Mouse (Mus musculus) midbrain, embryonic 11.5 days (tissue): ENCODE measurements around the gene Ifna15. TPM values are rescaled to one million over a fixed set of nuclear protein-coding genes. Genes with fewer than 3 reads are reported as not detected.

ENCODE experiments used
- ATAC-seq: fragments of 200-750 bp; cut with Nextera tagmentation; 2 replicates; pipeline ENCODE4 v1.8.0; 2017; ENCODE audit warnings: moderate TSS enrichment, moderate library complexity; ENCODE audit not compliant: low FRiP score
- DNase-seq: peaks from one replicate; pipeline ENCODE4 v3.0.0; 2015; ENCODE audit warnings: low spot score; ENCODE audit errors: missing footprints
- H3K27ac ChIP-seq: fragments of 300-500 bp; sonication (generic); 2 replicates; pipeline ENCODE4 v1.5.1; 2014; ENCODE audit warnings: low read depth, low read length
- H3K27me3 ChIP-seq: fragments of 300-500 bp; sonication (generic); 2 replicates; pipeline ENCODE4 v1.6.1; 2014; ENCODE audit warnings: mild to moderate bottlenecking, low read length, moderate library complexity, mixed read lengths; ENCODE audit not compliant: control insufficient read depth, insufficient read depth
- H3K36me3 ChIP-seq: fragments of 300-500 bp; sonication (generic); 2 replicates; pipeline ENCODE4 v1.6.1; 2014; ENCODE audit warnings: mild to moderate bottlenecking, low read length, moderate library complexity, mixed read lengths; ENCODE audit not compliant: control insufficient read depth, insufficient read depth
- H3K4me1 ChIP-seq: fragments of 300-500 bp; sonication (generic); 2 replicates; pipeline ENCODE4 v1.6.1; 2014; ENCODE audit warnings: low read length; ENCODE audit not compliant: control insufficient read depth, insufficient read depth
- H3K4me2 ChIP-seq: fragments of 300-500 bp; sonication (generic); 2 replicates; pipeline ENCODE4 v1.6.1; 2014; ENCODE audit warnings: mild to moderate bottlenecking, moderate library complexity
- H3K4me3 ChIP-seq: fragments of 300-500 bp; sonication (generic); 2 replicates; pipeline ENCODE4 v1.5.1; 2014; ENCODE audit warnings: low read depth, low read length
- H3K9ac ChIP-seq: fragments of 300-500 bp; sonication (generic); 2 replicates; pipeline ENCODE4 v1.6.1; 2014; ENCODE audit warnings: low read length
- H3K9me3 ChIP-seq: fragments of 300-500 bp; sonication (generic); 2 replicates; pipeline ENCODE4 v1.6.1; 2016; ENCODE audit warnings: low read length; ENCODE audit not compliant: control insufficient read depth
- WGBS: fragments of 180-500 bp; shearing (Covaris S2); extraction: QIAGEN DNeasy Blood & Tissue Kit; methylation state at CpG from one replicate; pipeline ENCODE4 v1.1.7; 2014; 5-methylcytosine and 5-hydroxymethylcytosine counted together
- polyA plus RNA-seq: library from polyadenylated mRNA; unstranded; fragments of >200 nt; fragmentation: Nextera tagmentation; extraction: Ambion mirVana; gene quantifications from 2 replicates; pipeline ENCODE4 v1.2.1, GENCODE M21; 2014

Gene Ifna15
- polyA plus RNA-seq, 1 experiment from 2014 or later = not detected

GRCm38 (mm10) chr4:88536640-88537039, 21.4 kb downstream of the Ifna15 start:
- Histone ChIP-seq H3K9ac (no peak overlapping the region), H3K27ac (no peak overlapping the region), H3K27me3 (no peaks in the 10 kb centered on the region), H3K9me3 (no peaks in the 10 kb centered on the region), H3K36me3 (no peaks in the 10 kb centered on the region), H3K4me1 (no peaks in the 10 kb centered on the region), H3K4me3 (no peak overlapping the region), H3K4me2 (no peak overlapping the region)
- DNase-seq (no peak), ATAC-seq (no peak)
- 91% methylated on average over 7 of the region's 7 CpGs for WGBS

GRCm38 (mm10) chr4:88535742-88536141, 22.3 kb downstream of the Ifna15 start:
- no peak for DNase-seq
- no peak overlapping the region for H3K9ac ChIP-seq
- ATAC-seq = no peak
- H3K27me3 ChIP-seq = no peaks in the 10 kb centered on the region
- H3K9me3 ChIP-seq = no peaks in the 10 kb centered on the region
- H3K27ac ChIP-seq = no peak overlapping the region
- H3K4me3 ChIP-seq = no peak overlapping the region
- WGBS = 88% methylated on average over 1 of the region's 1 CpGs
- no peak overlapping the region for H3K4me2 ChIP-seq
- no peaks in the 10 kb centered on the region for H3K4me1 ChIP-seq
- H3K36me3 ChIP-seq = no peaks in the 10 kb centered on the region

DNA sequence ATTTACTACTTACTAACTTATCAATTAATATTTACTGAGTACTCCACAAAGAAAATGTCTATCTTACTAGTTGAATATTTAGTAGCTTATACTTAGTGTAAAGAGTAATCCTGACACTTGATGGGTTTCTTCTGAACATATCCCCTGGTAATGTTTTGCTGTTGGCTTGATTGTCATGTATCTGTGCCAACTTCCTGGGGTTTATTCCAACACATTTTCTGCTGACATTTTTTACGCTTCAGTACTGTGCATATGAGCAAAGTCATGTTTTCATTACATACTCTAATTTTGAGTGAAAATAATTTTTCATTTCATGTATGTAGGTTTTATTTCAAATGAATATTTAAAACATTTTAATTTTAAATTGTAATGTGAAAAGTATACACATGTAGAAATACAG, 23.1 kb downstream of the Ifna15 start:
- Histone ChIP-seq H3K27ac (no peak overlapping the region), H3K9ac (no peak overlapping the region), H3K9me3 (no peaks in the 10 kb centered on the region), H3K4me1 (no peaks in the 10 kb centered on the region), H3K4me3 (no peak overlapping the region), H3K36me3 (no peaks in the 10 kb centered on the region), H3K4me2 (no peak overlapping the region), H3K27me3 (no peaks in the 10 kb centered on the region)
- DNase-seq (no peak), ATAC-seq (no peak)
- 92% methylated on average over 1 of the region's 1 CpGs for WGBS

DNA sequence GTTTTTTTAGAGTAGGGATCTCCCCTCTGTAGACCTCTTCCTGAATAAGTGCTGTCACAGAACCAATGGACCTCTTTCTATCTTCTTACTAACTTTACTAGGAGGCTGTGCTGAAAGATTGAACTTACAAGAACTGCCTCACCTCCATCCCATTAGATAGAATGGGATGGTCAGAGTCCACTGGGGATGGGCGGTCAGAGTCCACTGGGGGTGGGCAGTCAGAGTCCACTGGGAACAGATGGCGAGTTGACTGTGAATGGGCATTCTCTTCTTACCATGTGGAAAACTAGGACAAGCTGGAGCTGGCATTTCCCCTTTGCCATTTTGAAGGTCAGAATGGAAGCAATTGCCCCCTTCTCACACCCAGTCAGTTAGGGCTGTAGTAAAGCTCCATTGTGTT, 24.5 kb downstream of the Ifna15 start:
- ATAC-seq (no peak), DNase-seq (no peak)
- H3K9ac ChIP-seq = no peak overlapping the region
- no peak overlapping the region for H3K4me3 ChIP-seq
- H3K36me3 ChIP-seq = no peaks in the 10 kb centered on the region
- no peaks in the 10 kb centered on the region for H3K27me3 ChIP-seq
- H3K4me1 ChIP-seq = no peaks in the 10 kb centered on the region
- no peak overlapping the region for H3K27ac ChIP-seq
- no peak overlapping the region for H3K4me2 ChIP-seq
- WGBS = 95% methylated on average over 2 of the region's 2 CpGs
- no peaks in the 10 kb centered on the region for H3K9me3 ChIP-seq

- H3K27ac ChIP-seq = no peak overlapping the region
- no peak for DNase-seq
- H3K9ac ChIP-seq = no peak overlapping the region
- no peaks in the 10 kb centered on the region for H3K9me3 ChIP-seq
- 92% methylated on average over 2 of the region's 2 CpGs for WGBS
- no peak for ATAC-seq
- no peak overlapping the region for H3K4me3 ChIP-seq
- H3K4me1 ChIP-seq = no peaks in the 10 kb centered on the region
- no peaks in the 10 kb centered on the region for H3K27me3 ChIP-seq
- no peaks in the 10 kb centered on the region for H3K36me3 ChIP-seq
- no peak overlapping the region for H3K4me2 ChIP-seq
Observed at GRCm38 (mm10) chr4:88530892-88531291, 27.2 kb downstream of the Ifna15 start.

DNA sequence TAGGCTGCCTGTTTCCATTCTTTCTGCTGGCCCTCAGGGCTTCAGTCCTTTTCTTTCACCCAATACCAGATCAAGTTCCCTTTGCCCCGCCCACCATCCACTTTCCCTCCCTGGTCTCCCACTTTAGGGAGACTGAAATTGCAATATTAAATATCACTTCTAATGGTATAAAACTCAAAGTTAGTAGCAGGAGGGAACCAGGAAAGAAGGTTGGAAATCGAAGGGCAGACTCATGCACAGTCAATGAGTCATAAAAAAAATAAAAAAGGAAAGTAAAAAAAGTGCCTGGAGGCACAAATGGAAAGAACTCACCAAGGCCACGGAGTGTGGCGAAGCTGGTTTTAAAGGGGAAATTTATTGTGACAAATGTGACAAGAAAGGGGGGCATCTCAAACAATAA, 27.8 kb downstream of the Ifna15 start:
- Histone ChIP-seq H3K36me3 (no peaks in the 10 kb centered on the region), H3K9ac (no peak overlapping the region), H3K27me3 (no peaks in the 10 kb centered on the region), H3K9me3 (no peaks in the 10 kb centered on the region), H3K4me3 (no peak overlapping the region), H3K4me1 (no peaks in the 10 kb centered on the region), H3K27ac (no peak overlapping the region), H3K4me2 (no peak overlapping the region)
- 79% methylated on average over 4 of the region's 4 CpGs for whole genome bisulfite sequencing
- DNase-seq (no peak), ATAC-seq (no peak)

GRCm38 (mm10) chr4:88526379-88527049, 31.5 kb downstream of the Ifna15 start:
- H3K27me3 ChIP-seq = no peaks in the 10 kb centered on the region
- H3K27ac ChIP-seq = no peak overlapping the region
- no peak overlapping the region for H3K4me3 ChIP-seq
- H3K9ac ChIP-seq = no peak overlapping the region
- no peaks in the 10 kb centered on the region for H3K36me3 ChIP-seq
- ATAC-seq (no peak), DNase-seq (no peak)
- H3K4me2 ChIP-seq = no peak overlapping the region
- no peaks in the 10 kb centered on the region for H3K9me3 ChIP-seq
- WGBS = 82% methylated on average over 5 of the region's 5 CpGs
- H3K4me1 ChIP-seq = no peaks in the 10 kb centered on the region

DNA sequence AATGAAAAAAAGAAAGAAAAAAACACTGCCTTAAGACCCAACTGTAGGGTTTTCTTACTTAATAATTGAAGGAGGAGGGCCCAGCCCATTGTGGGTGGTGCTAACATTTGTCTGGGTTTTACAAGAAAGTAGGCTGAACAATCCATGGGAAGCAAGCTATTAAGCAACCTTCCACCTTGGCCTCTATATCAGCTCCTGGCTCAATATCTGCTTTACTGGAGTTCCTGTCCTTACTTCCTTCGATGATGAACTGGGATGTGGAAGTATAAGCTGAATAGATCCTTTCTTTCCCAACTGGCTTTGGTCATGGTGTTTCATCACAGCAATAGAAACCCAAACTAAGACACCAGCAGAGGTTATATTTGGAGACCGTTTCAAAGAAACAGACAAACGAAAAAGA, 32.7 kb downstream of the Ifna15 start:
- Histone ChIP-seq H3K4me2 (no peak overlapping the region), H3K4me1 (no peaks in the 10 kb centered on the region), H3K9me3 (no peaks in the 10 kb centered on the region), H3K9ac (no peak overlapping the region), H3K27me3 (no peaks in the 10 kb centered on the region), H3K36me3 (no peaks in the 10 kb centered on the region), H3K4me3 (no peak overlapping the region), H3K27ac (no peak overlapping the region)
- ATAC-seq (no peak), DNase-seq (no peak)
- WGBS = 87% methylated on average over 3 of the region's 3 CpGs

DNA sequence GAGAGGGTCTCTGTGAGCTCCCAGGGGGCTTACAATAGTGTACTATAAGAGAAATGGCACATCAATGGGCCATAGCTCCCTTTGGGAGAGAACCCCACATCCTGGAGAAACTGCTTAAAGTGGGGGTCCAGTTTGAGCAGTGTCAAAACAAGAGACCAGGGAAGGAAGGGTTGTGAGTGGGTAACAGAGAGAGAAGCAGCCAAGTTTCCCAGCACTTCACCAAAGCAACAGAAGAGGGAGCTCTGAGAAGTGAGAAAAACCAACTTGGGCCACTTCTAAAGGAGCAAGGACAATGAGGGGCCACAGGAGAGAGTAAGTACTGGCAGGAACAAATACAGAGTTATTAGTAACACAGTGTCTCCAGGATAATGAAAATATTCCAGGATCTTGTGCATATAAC, 34.8 kb downstream of the Ifna15 start:
- Histone ChIP-seq H3K9ac (no peak overlapping the region), H3K4me3 (no peak overlapping the region), H3K36me3 (no peaks in the 10 kb centered on the region), H3K27ac (no peak overlapping the region), H3K4me1 (no peaks in the 10 kb centered on the region), H3K4me2 (no peak overlapping the region), H3K27me3 (no peaks in the 10 kb centered on the region), H3K9me3 (no peaks in the 10 kb centered on the region)
- ATAC-seq = no peak
- peak; percentile 85 for DNase-seq
